Mouse (Mus musculus): ENCODE measurements around the gene Itprid2.

GRCm38 (mm10) chr2:79634528-79635400 lies at the start of gene Itprid2:
- TF ChIP-seq CTCF (IDR thresholded peaks at IDR 0.05; ENCODE audit: borderline replicate concordance, control insufficient read depth, extremely low read depth, insufficient read depth, low read length, poor library complexity) (no peak), POLR2A (IDR thresholded peaks at IDR 0.05; ENCODE audit: control insufficient read depth, extremely low read depth, insufficient read depth, low read length, poor library complexity) (no peak; the same call in 1 of the 2 replicates)
